Mouse (Mus musculus) embryonic facial prominence, embryonic 11.5 days (tissue): Measurements from ENCODE around the gene Syt5. TPM values are rescaled to one million over a fixed set of nuclear protein-coding genes. Genes with fewer than 3 reads are reported as not detected.
"Not testable (repeated sequence)": the region's sequence is repeated elsewhere in the genome, so short reads cannot be mapped to it uniquely, and the experiment has no call there.

Source experiments
- ATAC-seq: fragments of 200-750 bp; cut with Nextera tagmentation; replicated peaks from 2 replicates; pipeline ENCODE4 v1.8.0; 2017; ENCODE audit warnings: low read depth; ENCODE audit not compliant: insufficient number of reproducible peaks, low FRiP score, low TSS enrichment
- DNase-seq: peaks from one replicate; pipeline ENCODE4 v3.0.0-alpha.2; 2015; ENCODE audit warnings: low spot score
- H3K27ac ChIP-seq: fragments of 300-500 bp; sonication (generic); replicated peaks from 2 replicates; pipeline ENCODE4 v1.5.1; 2014; ENCODE audit warnings: mild to moderate bottlenecking, low read depth, low read length, control low read depth
- H3K27me3 ChIP-seq: fragments of 300-500 bp; sonication (generic); 2 replicates; pipeline ENCODE4 v1.6.1; 2014; ENCODE audit warnings: mild to moderate bottlenecking, low read length, moderate library complexity, mixed read lengths; ENCODE audit not compliant: control insufficient read depth, insufficient read depth
- H3K36me3 ChIP-seq: fragments of 300-500 bp; sonication (generic); replicated peaks from 2 replicates; pipeline ENCODE4 v1.6.1; 2014; ENCODE audit warnings: low read depth, mild to moderate bottlenecking, low read length, moderate library complexity, mixed read lengths; ENCODE audit not compliant: control insufficient read depth, insufficient read depth
- H3K4me1 ChIP-seq: fragments of 300-500 bp; sonication (generic); 2 replicates; pipeline ENCODE4 v1.6.1; 2014; ENCODE audit warnings: low read length, mixed read lengths; ENCODE audit not compliant: control insufficient read depth, insufficient read depth
- H3K4me2 ChIP-seq: fragments of 300-500 bp; sonication (generic); 2 replicates; pipeline ENCODE4 v1.6.1; 2014; ENCODE audit warnings: low read depth, mild to moderate bottlenecking, control low read depth, low read length, moderate library complexity
- H3K4me3 ChIP-seq: fragments of 300-500 bp; sonication (generic); 2 replicates; pipeline ENCODE4 v1.5.1; 2014; ENCODE audit warnings: low read depth, low read length, control low read depth
- H3K9ac ChIP-seq: fragments of 300-500 bp; sonication (generic); replicated peaks from 2 replicates; pipeline ENCODE4 v1.6.1; 2014; ENCODE audit warnings: mild to moderate bottlenecking, control low read depth, low read length
- H3K9me3 ChIP-seq: fragments of 300-500 bp; sonication (generic); replicated peaks from 2 replicates; pipeline ENCODE4 v1.6.1; 2016; ENCODE audit warnings: mild to moderate bottlenecking, low read length, inconsistent platforms, mixed read lengths; ENCODE audit not compliant: control insufficient read depth
- WGBS: fragments of 180-500 bp; shearing (Covaris S2); extraction: QIAGEN DNeasy Blood & Tissue Kit; methylation state at CpG from one replicate; pipeline ENCODE4 v1.1.7; 2014; 5-methylcytosine and 5-hydroxymethylcytosine counted together
- polyA plus RNA-seq: library from polyadenylated mRNA; unstranded; fragments of >200 nt; fragmentation: Nextera tagmentation; extraction: Ambion mirVana; gene quantifications from 2 replicates; pipeline ENCODE4 v1.2.1, GENCODE M21; 2014

The Syt5 gene
- 4.8 and 6.6 TPM in 2 replicates for polyA plus RNA-seq

GRCm38 (mm10) chr7:4547221-4547641, at the start of gene Syt5:
Syt5 (minus strand) TSS chr7:4547541.
- peak; percentile 40 for DNase-seq
- peak within 1 kb of the TSS; percentile 65 for H3K4me2 ChIP-seq
- WGBS = 8% methylated on average over 33 of the region's 33 CpGs

GRCm38 (mm10) chr7:4597046-4597445, 49.7 kb upstream of the Syt5 start:
- DNase-seq, H3K36me3 ChIP-seq, ATAC-seq, H3K9me3 ChIP-seq, H3K27ac ChIP-seq, H3K4me3 ChIP-seq, H3K4me2 ChIP-seq, H3K27me3 ChIP-seq, H3K9ac ChIP-seq, H3K4me1 ChIP-seq: not testable (repeated sequence)
- WGBS = 66% methylated on average over 4 of the region's 4 CpGs

More at GRCm38 (mm10) chr7:4547221-4547641, at the start of gene Syt5:
- Histone ChIP-seq H3K9ac (peak within 1 kb of the TSS; percentile 43), H3K4me1 (no peaks in the 10 kb centered on the region; the same call in 1 of the 2 replicates), H3K9me3 (no peaks in the 10 kb centered on the region), H3K27me3 (peaks cover 2% of the 10 kb centered on the region; the same call in 1 of the 2 replicates), H3K36me3 (no peaks in the 10 kb centered on the region), H3K27ac (no peak within 1 kb of the TSS), H3K4me3 (peak within 1 kb of the TSS; percentile 31)
- ATAC-seq = peak; percentile 47

- not testable (repeated sequence) for H3K27me3 ChIP-seq, H3K36me3 ChIP-seq, ATAC-seq, H3K4me3 ChIP-seq, H3K9ac ChIP-seq, H3K9me3 ChIP-seq, DNase-seq, H3K4me2 ChIP-seq, H3K4me1 ChIP-seq, H3K27ac ChIP-seq
- WGBS = 86% methylated on average over 3 of the region's 3 CpGs
Observed at GRCm38 (mm10) chr7:4581481-4581880, 34.1 kb upstream of the Syt5 start.

GRCm38 (mm10) chr7:4572361-4572760, 25.0 kb upstream of the Syt5 start:
- not testable (repeated sequence) for H3K9me3 ChIP-seq, DNase-seq, H3K36me3 ChIP-seq, H3K9ac ChIP-seq, H3K4me3 ChIP-seq, ATAC-seq, H3K4me2 ChIP-seq, H3K27ac ChIP-seq, H3K4me1 ChIP-seq, H3K27me3 ChIP-seq
- 72% methylated on average over 2 of the region's 2 CpGs for WGBS

- Histone ChIP-seq H3K9me3 (no peaks in the 10 kb centered on the region), H3K27me3 (no peaks in the 10 kb centered on the region), H3K4me2 (no peak overlapping the region), H3K4me1 (no peaks in the 10 kb centered on the region), H3K27ac (no peak overlapping the region), H3K9ac (no peak overlapping the region), H3K36me3 (no peaks in the 10 kb centered on the region), H3K4me3 (no peak overlapping the region)
- WGBS = 80% methylated on average over 3 of the region's 3 CpGs
- no peak for ATAC-seq
- DNase-seq = no peak
Observed at GRCm38 (mm10) chr7:4562660-4563059, 15.3 kb upstream of the Syt5 start.

- Histone ChIP-seq H3K4me1 (no peaks in the 10 kb centered on the region), H3K9me3 (no peaks in the 10 kb centered on the region), H3K9ac (no peak overlapping the region), H3K36me3 (no peaks in the 10 kb centered on the region), H3K4me3 (no peak overlapping the region), H3K4me2 (no peak overlapping the region), H3K27me3 (no peaks in the 10 kb centered on the region), H3K27ac (no peak overlapping the region)
- DNase-seq = no peak
- ATAC-seq = no peak
- WGBS = 75% methylated on average over 6 of the region's 6 CpGs
Observed at GRCm38 (mm10) chr7:4557167-4557560, 9.8 kb upstream of the Syt5 start.

GRCm38 (mm10) chr7:4556256-4557166, 9.2 kb upstream of the Syt5 start:
- WGBS = 25% methylated on average over 15 of the region's 15 CpGs
- Histone ChIP-seq H3K4me1 (no peaks in the 10 kb centered on the region), H3K36me3 (no peaks in the 10 kb centered on the region), H3K4me2 (no peak overlapping the region), H3K9ac (no peak overlapping the region), H3K27me3 (no peaks in the 10 kb centered on the region), H3K9me3 (no peaks in the 10 kb centered on the region), H3K27ac (no peak overlapping the region), H3K4me3 (no peak overlapping the region)
- DNase-seq (peak; percentile 92), ATAC-seq (peak; percentile 89)

- 3% methylated on average over 26 of the region's 26 CpGs for WGBS
- peak overlapping the region; percentile 31 for H3K4me3 ChIP-seq
- no peak overlapping the region for H3K27ac ChIP-seq
- peak overlapping the region; percentile 65 for H3K4me2 ChIP-seq
- peak overlapping the region; percentile 43 for H3K9ac ChIP-seq
- no peaks in the 10 kb centered on the region; the same call in 1 of the 2 replicates for H3K4me1 ChIP-seq
- H3K9me3 ChIP-seq = no peaks in the 10 kb centered on the region
- DNase-seq = peak; percentile 81
- H3K36me3 ChIP-seq = no peaks in the 10 kb centered on the region
- peak; percentile 88 for ATAC-seq
- peaks cover 2% of the 10 kb centered on the region; the same call in 1 of the 2 replicates for H3K27me3 ChIP-seq
Observed at GRCm38 (mm10) chr7:4546591-4547131, 680 bp downstream of the Syt5 start.
